Mouse (Mus musculus) limb, embryonic 12.5 days (tissue): ENCODE results near the gene Sdk2. TPM values are rescaled to one million over a fixed set of nuclear protein-coding genes. Genes with fewer than 3 reads are reported as not detected.

Experiments
- ATAC-seq: fragments of 200-750 bp; cut with Nextera tagmentation; 2 replicates; pipeline ENCODE4 v1.8.0; 2017; ENCODE audit warnings: low read depth, moderate TSS enrichment; ENCODE audit not compliant: insufficient number of reproducible peaks, insufficient read depth, low FRiP score, low TSS enrichment
- H3K27ac ChIP-seq: fragments of 300-500 bp; sonication (generic); 2 replicates; pipeline ENCODE4 v1.5.1; 2016; ENCODE audit warnings: mild to moderate bottlenecking, moderate library complexity
- H3K27me3 ChIP-seq: fragments of 300-500 bp; sonication (generic); 2 replicates; pipeline ENCODE4 v1.6.1; 2016; ENCODE audit warnings: mild to moderate bottlenecking, moderate library complexity
- H3K36me3 ChIP-seq: fragments of 300-500 bp; sonication (generic); 2 replicates; pipeline ENCODE4 v1.6.1; 2016; ENCODE audit warnings: mild to moderate bottlenecking, moderate library complexity
- H3K4me1 ChIP-seq: fragments of 300-500 bp; sonication (generic); replicated peaks from 2 replicates; pipeline ENCODE4 v1.6.1; 2016
- H3K4me2 ChIP-seq: fragments of 300-500 bp; sonication (generic); 2 replicates; pipeline ENCODE4 v1.6.1; 2016; ENCODE audit warnings: mild to moderate bottlenecking, moderate library complexity
- H3K4me3 ChIP-seq: fragments of 300-500 bp; sonication (generic); replicated peaks from 2 replicates; pipeline ENCODE4 v1.5.1; 2016; ENCODE audit warnings: mild to moderate bottlenecking
- H3K9ac ChIP-seq: fragments of 300-500 bp; sonication (generic); replicated peaks from 2 replicates; pipeline ENCODE4 v1.6.1; 2016; ENCODE audit warnings: mild to moderate bottlenecking, moderate library complexity
- H3K9me3 ChIP-seq: fragments of 300-500 bp; sonication (generic); 2 replicates; pipeline ENCODE4 v1.6.1; 2016; ENCODE audit warnings: mild to moderate bottlenecking, moderate library complexity
- WGBS: fragments of 180-500 bp; shearing (Covaris S2); methylation state at CpG from one replicate; pipeline ENCODE4 v1.1.7; 2016; 5-methylcytosine and 5-hydroxymethylcytosine counted together
- polyA plus RNA-seq: library from polyadenylated mRNA; unstranded; fragments of >200 nt; fragmentation: Nextera tagmentation; extraction: Ambion mirVana; gene quantifications from 2 replicates; pipeline ENCODE4 v1.2.1, GENCODE M21; 2016

Gene Sdk2
- polyA plus RNA-seq, 1 experiment from 2014 or later: 2.3 TPM

DNA sequence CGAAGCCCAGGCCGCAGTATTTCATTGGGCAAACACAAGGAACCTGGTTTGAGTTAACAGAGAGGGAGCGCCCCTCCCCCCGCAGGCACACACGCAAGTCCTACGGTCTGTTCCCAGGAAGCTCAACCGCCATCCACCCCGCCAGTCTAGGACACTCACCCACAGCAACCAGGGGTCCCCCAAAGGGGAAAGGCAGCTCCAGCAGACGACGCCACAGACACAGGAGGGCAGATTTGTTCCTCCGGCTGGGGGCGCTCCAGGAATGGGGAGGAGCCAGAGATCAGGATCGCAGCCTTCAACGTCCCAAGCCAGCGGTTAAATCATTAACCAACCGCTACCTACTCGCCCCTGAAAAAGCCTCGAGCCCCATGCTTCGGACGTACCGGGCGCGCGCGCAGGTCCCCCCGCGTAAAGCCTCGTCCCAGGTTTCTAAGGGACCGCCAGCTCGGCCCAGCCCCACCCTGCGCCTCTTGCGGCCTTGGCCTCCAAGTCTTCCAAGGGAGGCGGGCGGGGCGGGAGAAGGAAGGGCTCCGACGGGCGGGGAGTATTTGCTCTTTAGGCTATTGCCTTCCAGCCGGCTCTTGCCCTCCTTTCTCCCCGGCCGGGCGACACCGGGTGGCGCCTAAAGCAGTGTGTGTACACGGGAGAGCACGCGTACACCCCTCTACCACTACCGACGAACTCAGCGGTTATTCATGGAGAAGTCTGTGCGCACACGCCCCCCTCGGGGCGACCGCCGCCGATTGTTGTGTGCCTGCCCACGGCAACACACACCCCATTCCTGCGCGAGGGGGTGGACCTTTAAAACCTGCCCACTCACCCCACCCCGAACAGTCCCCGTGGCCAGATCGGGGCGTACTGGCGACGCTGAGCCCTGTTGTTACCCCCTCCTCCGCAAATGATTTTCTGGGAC is 316.0 kb downstream of the Sdk2 start:
- H3K36me3 ChIP-seq: peaks cover 23% of the 10 kb centered on the region
- peak overlapping the region; percentile 92 for H3K9ac ChIP-seq
- no peaks in the 10 kb centered on the region; the same call in 1 of the 2 replicates for H3K27me3 ChIP-seq
- peak; percentile 17; the same call in 1 of the 2 replicates for ATAC-seq
- H3K27ac ChIP-seq: peak overlapping the region; percentile 98
- WGBS: under 1% methylated on average over 67 of the region's 67 CpGs
- H3K4me1 ChIP-seq: peaks cover 48% of the 10 kb centered on the region
- no peaks in the 10 kb centered on the region for H3K9me3 ChIP-seq
- H3K4me3 ChIP-seq: peak overlapping the region; percentile 90
- H3K4me2 ChIP-seq: peak overlapping the region; percentile 93

- no peaks in the 10 kb centered on the region for H3K27me3 ChIP-seq
- ATAC-seq: peak; percentile 35; the same call in 1 of the 2 replicates
- no peaks in the 10 kb centered on the region for H3K9me3 ChIP-seq
- under 1% methylated on average over 9 of the region's 9 CpGs for WGBS
- peak overlapping the region; percentile 93 for H3K4me2 ChIP-seq
- H3K27ac ChIP-seq: peak overlapping the region; percentile 98
- H3K9ac ChIP-seq: peak overlapping the region; percentile 92
- H3K4me1 ChIP-seq: peaks cover 41% of the 10 kb centered on the region
- H3K4me3 ChIP-seq: peak overlapping the region; percentile 90
- peaks cover 32% of the 10 kb centered on the region for H3K36me3 ChIP-seq
Measured at GRCm38 (mm10) chr11:113749749-113750351, 317.0 kb downstream of the Sdk2 start.

GRCm38 (mm10) chr11:113748797-113749521 is 317.9 kb downstream of the Sdk2 start:
- Histone ChIP-seq H3K4me2 (peak overlapping the region; percentile 93), H3K4me3 (peak overlapping the region; percentile 90), H3K27me3 (no peaks in the 10 kb centered on the region), H3K27ac (peak overlapping the region; percentile 98), H3K9ac (peak overlapping the region; percentile 92), H3K36me3 (peaks cover 40% of the 10 kb centered on the region), H3K9me3 (no peaks in the 10 kb centered on the region), H3K4me1 (peaks cover 32% of the 10 kb centered on the region)
- WGBS: 8% methylated on average over 21 of the region's 21 CpGs
- no peak for ATAC-seq

GRCm38 (mm10) chr11:113747725-113748380 is 319.0 kb downstream of the Sdk2 start:
- Histone ChIP-seq H3K9me3 (0 out of 2 replicates have a peak, but pooled peaks cover 2% of the 10 kb centered on the region), H3K36me3 (peaks cover 50% of the 10 kb centered on the region), H3K4me1 (peaks cover 29% of the 10 kb centered on the region), H3K27me3 (no peaks in the 10 kb centered on the region), H3K4me2 (peak overlapping the region; percentile 93), H3K27ac (peak overlapping the region; percentile 98; the same call in 1 of the 2 replicates), H3K4me3 (peak overlapping the region; percentile 90), H3K9ac (peak overlapping the region; percentile 92; the same call in 1 of the 2 replicates)
- no peak for ATAC-seq
- 79% methylated on average over 11 of the region's 11 CpGs for WGBS

GRCm38 (mm10) chr11:113747056-113747455 is 319.8 kb downstream of the Sdk2 start:
- 56% methylated on average over 16 of the region's 16 CpGs for WGBS
- H3K27ac ChIP-seq: peak overlapping the region; percentile 1; the same call in 1 of the 2 replicates
- peaks cover 24% of the 10 kb centered on the region for H3K4me1 ChIP-seq
- peak overlapping the region; percentile 93 for H3K4me2 ChIP-seq
- peak overlapping the region; percentile 90; the same call in 1 of the 2 replicates for H3K4me3 ChIP-seq
- no peak for ATAC-seq
- H3K9me3 ChIP-seq: 0 out of 2 replicates have a peak, but pooled peaks cover 2% of the 10 kb centered on the region
- H3K36me3 ChIP-seq: peaks cover 58% of the 10 kb centered on the region
- H3K27me3 ChIP-seq: no peaks in the 10 kb centered on the region
- no peak overlapping the region for H3K9ac ChIP-seq

GRCm38 (mm10) chr11:113745961-113746360 is 320.9 kb downstream of the Sdk2 start:
- ATAC-seq: no peak
- Histone ChIP-seq H3K9me3 (0 out of 2 replicates have a peak, but pooled peaks cover 2% of the 10 kb centered on the region), H3K4me3 (no peak overlapping the region), H3K36me3 (peaks cover 66% of the 10 kb centered on the region), H3K27me3 (no peaks in the 10 kb centered on the region), H3K4me1 (peaks cover 22% of the 10 kb centered on the region), H3K4me2 (no peak overlapping the region), H3K9ac (no peak overlapping the region), H3K27ac (no peak overlapping the region)
- WGBS: 73% methylated on average over 4 of the region's 4 CpGs

GRCm38 (mm10) chr11:113742998-113743397 is 323.8 kb downstream of the Sdk2 start:
- H3K4me3 ChIP-seq: no peak overlapping the region
- H3K36me3 ChIP-seq: peaks cover 81% of the 10 kb centered on the region
- no peak overlapping the region for H3K9ac ChIP-seq
- H3K27me3 ChIP-seq: no peaks in the 10 kb centered on the region
- 96% methylated on average over 1 of the region's 1 CpGs for WGBS
- H3K4me1 ChIP-seq: peaks cover 35% of the 10 kb centered on the region
- no peak overlapping the region for H3K4me2 ChIP-seq
- H3K27ac ChIP-seq: no peak overlapping the region
- 0 out of 2 replicates have a peak, but pooled peaks cover 2% of the 10 kb centered on the region for H3K9me3 ChIP-seq
- no peak for ATAC-seq

- Histone ChIP-seq H3K9ac (no peak overlapping the region), H3K4me3 (no peak overlapping the region), H3K4me1 (peaks cover 52% of the 10 kb centered on the region), H3K36me3 (peaks cover 79% of the 10 kb centered on the region), H3K9me3 (0 out of 2 replicates have a peak, but pooled peaks cover 2% of the 10 kb centered on the region), H3K4me2 (no peak overlapping the region), H3K27ac (no peak overlapping the region), H3K27me3 (no peaks in the 10 kb centered on the region)
- no peak for ATAC-seq
- WGBS: 68% methylated on average over 7 of the region's 7 CpGs
Measured at GRCm38 (mm10) chr11:113740100-113740499, 326.7 kb downstream of the Sdk2 start.

DNA sequence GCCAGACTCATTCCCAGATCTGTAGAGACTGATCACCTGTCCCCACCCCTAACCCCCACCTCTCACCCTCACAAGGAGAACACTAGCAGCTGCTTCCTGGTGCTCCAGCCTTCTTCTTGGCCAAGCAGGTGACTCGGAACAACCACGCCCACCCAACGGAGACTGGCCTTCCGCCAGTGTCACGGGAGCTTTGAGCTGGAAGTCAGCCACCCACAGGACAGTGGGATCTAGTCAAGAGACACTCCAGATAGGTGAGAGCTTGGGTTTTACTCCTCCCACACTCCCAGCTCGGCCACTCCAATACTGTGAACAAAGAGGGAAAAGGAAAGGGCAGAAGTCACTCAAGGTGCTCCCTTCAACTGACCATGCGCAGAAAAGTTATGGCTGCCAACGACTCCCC is 327.6 kb downstream of the Sdk2 start:
- no peak overlapping the region for H3K27ac ChIP-seq
- peaks cover 61% of the 10 kb centered on the region for H3K4me1 ChIP-seq
- ATAC-seq: no peak
- WGBS: 84% methylated on average over 8 of the region's 8 CpGs
- H3K4me2 ChIP-seq: no peak overlapping the region
- H3K27me3 ChIP-seq: no peaks in the 10 kb centered on the region
- H3K36me3 ChIP-seq: peaks cover 76% of the 10 kb centered on the region
- H3K9ac ChIP-seq: no peak overlapping the region
- no peak overlapping the region for H3K4me3 ChIP-seq
- 0 out of 2 replicates have a peak, but pooled peaks cover 2% of the 10 kb centered on the region for H3K9me3 ChIP-seq

DNA sequence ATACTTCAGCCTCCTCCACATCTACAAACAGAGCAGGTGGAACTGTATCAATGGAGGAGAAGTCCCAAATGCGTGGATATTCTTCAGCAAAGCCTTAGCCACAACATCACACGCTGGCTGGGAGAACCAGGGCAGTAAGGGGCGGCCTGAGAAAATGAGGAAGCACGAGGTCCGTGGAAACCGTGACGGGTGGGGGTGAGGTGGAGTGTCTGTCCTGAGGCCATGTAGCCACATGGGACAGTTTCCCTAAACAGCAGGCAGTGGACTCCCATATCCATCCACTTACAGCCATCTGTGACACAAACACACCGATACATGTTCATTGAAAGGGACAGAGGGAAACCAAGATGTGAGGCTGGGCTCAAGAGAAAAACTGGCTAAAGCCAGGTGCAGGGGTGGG is 328.9 kb downstream of the Sdk2 start:
- Histone ChIP-seq H3K36me3 (peaks cover 64% of the 10 kb centered on the region), H3K4me2 (no peak overlapping the region), H3K4me1 (peaks cover 74% of the 10 kb centered on the region), H3K9me3 (0 out of 2 replicates have a peak, but pooled peaks cover under 1% of the 10 kb centered on the region), H3K27ac (no peak overlapping the region), H3K27me3 (no peaks in the 10 kb centered on the region), H3K4me3 (no peak overlapping the region), H3K9ac (no peak overlapping the region)
- 88% methylated on average over 8 of the region's 8 CpGs for WGBS
- no peak for ATAC-seq
